Mouse (Mus musculus) heart, postnatal 36 days (tissue): ENCODE results near the gene Hmga1b. TPM values are rescaled to one million over a fixed set of nuclear protein-coding genes. Genes with fewer than 3 reads are reported as not detected.

Source experiments
- DNase-seq, 2 experiments: peaks; one replicate each; pipeline ENCODE4 v3.0.0; 2021 to 2022
- intact Hi-C: fragments of 180-260 bp; cut with DNase I; formaldehyde crosslinking; loops from one replicate; pipeline ENCODE4 v1.15.1; 2025
- total RNA-seq, 2 experiments: library from RNA; stranded (reverse); gene quantifications; 2 replicates each; pipeline ENCODE4 v1.2.3; 2021

Gene Hmga1b
- total RNA-seq, 2 experiments from 2014 or later: 22.1 to 34.1 TPM

- DNase-seq: no peak
- intact Hi-C loops: no loop called here
Measured at GRCm38 (mm10) chr11:120808010-120808409, 45.4 kb downstream of the Hmga1b start.

- intact Hi-C loops: no loop called here
Measured at GRCm38 (mm10) chr11:120812068-120812467, 49.5 kb downstream of the Hmga1b start.

More at GRCm38 (mm10) chr11:120812068-120812467, 49.5 kb downstream of the Hmga1b start:
- DNase-seq: no peak

Other genes with a start within 250 kb of the Hmga1b start
- gene Gcgr, start 232.1 kb upstream of the Hmga1b start, total RNA-seq: 1 to 10 TPM in 1 of 2 experiments, under 1 TPM in 1; 0.80 to 1.2 TPM
- gene Mcrip1, start 213.1 kb upstream of the Hmga1b start, total RNA-seq: 10 to 100 TPM; 43.1 to 43.7 TPM
- gene Ppp1r27, start 211.7 kb upstream of the Hmga1b start, total RNA-seq: under 1 TPM in 1 of 2 experiments, not detected in 1; 0.67 TPM
- gene P4hb, start 189.5 kb upstream of the Hmga1b start, total RNA-seq: 100 to 1,000 TPM; 252 to 258 TPM
- 100 to 1,000 TPM; 147 to 150 TPM for gene Arhgdia, start 181.2 kb upstream of the Hmga1b start, total RNA-seq
- 10 to 100 TPM; 46.4 to 47.8 TPM for gene Alyref, start 164.4 kb upstream of the Hmga1b start, total RNA-seq
- 10 to 100 TPM; 75.6 to 87.1 TPM for gene Anapc11, start 164.4 kb upstream of the Hmga1b start, total RNA-seq
- not detected for gene Npb, start 154.3 kb upstream of the Hmga1b start, total RNA-seq
- gene Pcyt2, start 144.9 kb upstream of the Hmga1b start, total RNA-seq: 10 to 100 TPM; 48.2 to 54.6 TPM
- 10 to 100 TPM; 10.0 to 10.1 TPM for gene Sirt7, start 137.6 kb upstream of the Hmga1b start, total RNA-seq
- 10 to 100 TPM; 39.3 to 43.8 TPM for gene Mafg, start 129.2 kb upstream of the Hmga1b start, total RNA-seq
- gene Pycr1, start 119.0 kb upstream of the Hmga1b start, total RNA-seq: 1 to 10 TPM; 1.2 to 1.3 TPM
- 10 to 100 TPM; 76.1 to 78.1 TPM for gene Myadml2, start 114.6 kb upstream of the Hmga1b start, total RNA-seq
- not detected for gene Notum, start 101.6 kb upstream of the Hmga1b start, total RNA-seq
- 10 to 100 TPM; 42.2 to 43.0 TPM for gene Aspscr1, start 89.8 kb upstream of the Hmga1b start, total RNA-seq
- gene Cenpx, start 49.1 kb upstream of the Hmga1b start, total RNA-seq: 10 to 100 TPM; 33.1 to 38.3 TPM
- gene Lrrc45, start 48.9 kb upstream of the Hmga1b start, total RNA-seq: 1 to 10 TPM; 5.3 to 7.0 TPM
- 1 to 10 TPM in 1 of 2 experiments, under 1 TPM in 1; 0.36 to 1.6 TPM for gene Rac3, start 41.3 kb upstream of the Hmga1b start, total RNA-seq
- 10 to 100 TPM in 1 of 2 experiments, 1 to 10 TPM in 1; 9.2 to 12.0 TPM for gene Dcxr, start 35.5 kb upstream of the Hmga1b start, total RNA-seq
- 10 to 100 TPM; 14.4 to 19.7 TPM for gene Cbr2, start 30.7 kb upstream of the Hmga1b start, total RNA-seq
- gene Rfng, start 21.4 kb downstream of the Hmga1b start, total RNA-seq: 10 to 100 TPM; 11.2 to 13.3 TPM
- 10 to 100 TPM; 54.6 to 58.4 TPM for gene Gps1, start 21.5 kb downstream of the Hmga1b start, total RNA-seq
- 10 to 100 TPM; 25.0 to 29.0 TPM for gene Dus1l, start 33.6 kb downstream of the Hmga1b start, total RNA-seq
- 10 to 100 TPM; 17.3 to 65.9 TPM for gene Fasn, start 61.8 kb downstream of the Hmga1b start, total RNA-seq
- 1 to 10 TPM in 1 of 2 experiments, under 1 TPM in 1; 0.79 to 1.6 TPM for gene Ccdc57, start 170.1 kb downstream of the Hmga1b start, total RNA-seq
- 1 to 10 TPM; 1.3 to 1.9 TPM for gene Slc16a3, start 185.7 kb downstream of the Hmga1b start, total RNA-seq
- gene Csnk1d, start 228.5 kb downstream of the Hmga1b start, total RNA-seq: 10 to 100 TPM; 57.9 to 64.8 TPM